Mouse (Mus musculus) myocyte (in vitro differentiated cells): ENCODE measurements at regions not wholly inside any gene's neighbourhood (a gene's known extent, or its start where the extent isn't known, plus 50 kb on each side); places are given as distances from the start of the nearest gene placed in this dataset.

ENCODE experiments used
- H3K27me3 ChIP-seq: one replicate; pipeline ENCODE4 v1.6.1; 2011; ENCODE audit not compliant: control insufficient read depth, insufficient read depth, insufficient read length
- H3K36me3 ChIP-seq: one replicate; pipeline ENCODE4 v1.6.1; 2011; ENCODE audit not compliant: control insufficient read depth, insufficient read depth
- H3K4me2 ChIP-seq: one replicate; pipeline ENCODE4 v1.6.1; 2011; ENCODE audit warnings: low read depth, control low read depth
- H3K4me3 ChIP-seq: one replicate; pipeline ENCODE4 v1.5.1; 2011; ENCODE audit warnings: mild to moderate bottlenecking, control low read depth, moderate library complexity
- H3K79me2 ChIP-seq: one replicate; pipeline ENCODE4 v1.6.1; 2011; ENCODE audit not compliant: control insufficient read depth, insufficient read depth
- H3ac ChIP-seq: one replicate; pipeline ENCODE4 v1.6.1; 2011; ENCODE audit not compliant: control insufficient read depth, insufficient read length
- CEBPB ChIP-seq: IDR thresholded peaks from 2 replicates; pipeline ENCODE4 v1.6.1; 2011; ENCODE audit warnings: mild to moderate bottlenecking, moderate library complexity; ENCODE audit not compliant: poor library complexity, insufficient read depth, severe bottlenecking
- E2F4 ChIP-seq: IDR thresholded peaks from one replicate; pipeline ENCODE4 v1.6.1; 2011; ENCODE audit warnings: mild to moderate bottlenecking, control low read depth, moderate library complexity; ENCODE audit not compliant: insufficient read depth
- MAX ChIP-seq: IDR thresholded peaks from one replicate; pipeline ENCODE4 v1.6.1; 2011; ENCODE audit warnings: low read depth, mild to moderate bottlenecking, control low read depth
- MYOD1 ChIP-seq, 3 experiments: IDR thresholded peaks; one replicate each; pipeline ENCODE4 v1.6.1; 2011; ENCODE audit warnings: control low read depth in 2 of 3, low read depth in 2 of 3, mild to moderate bottlenecking in 2 of 3, moderate library complexity in 1 of 3; ENCODE audit not compliant: insufficient read length in 2 of 3, control insufficient read depth in 1 of 3
- MYOG ChIP-seq, 3 experiments: IDR thresholded peaks; one replicate each; pipeline ENCODE4 v1.6.1; 2011; ENCODE audit warnings: control low read depth in 2 of 3, low read depth in 2 of 3, mild to moderate bottlenecking in 2 of 3; ENCODE audit not compliant: insufficient read length in 2 of 3, control insufficient read depth in 1 of 3, insufficient read depth in 1 of 3
- POLR2A ChIP-seq: IDR thresholded peaks from one replicate; pipeline ENCODE4 v1.6.1; 2011; ENCODE audit warnings: low read depth, mild to moderate bottlenecking, control low read depth, moderate library complexity; ENCODE audit not compliant: insufficient read length
- POLR2AphosphoS2 ChIP-seq: IDR thresholded peaks from one replicate; pipeline ENCODE4 v1.6.1; 2011; ENCODE audit warnings: low read depth, control low read depth; ENCODE audit not compliant: insufficient read length
- REST ChIP-seq: IDR thresholded peaks from one replicate; pipeline ENCODE4 v1.6.1; 2011; ENCODE audit warnings: mild to moderate bottlenecking, control low read depth, moderate library complexity; ENCODE audit not compliant: insufficient read depth, insufficient read length
- SRF ChIP-seq: IDR thresholded peaks from one replicate; pipeline ENCODE4 v1.6.1; 2011; ENCODE audit warnings: low read depth; ENCODE audit not compliant: control insufficient read depth, insufficient read length
- TCF12 ChIP-seq: IDR thresholded peaks from one replicate; pipeline ENCODE4 v1.6.1; 2011; ENCODE audit warnings: mild to moderate bottlenecking, control low read depth; ENCODE audit not compliant: poor library complexity, insufficient read depth, severe bottlenecking
- TCF3 ChIP-seq: IDR thresholded peaks from one replicate; pipeline ENCODE4 v1.6.1; 2011; ENCODE audit warnings: low read depth, control low read depth; ENCODE audit not compliant: insufficient read length
- USF1 ChIP-seq: IDR thresholded peaks from one replicate; pipeline ENCODE4 v1.6.1; 2011; ENCODE audit warnings: low read depth, mild to moderate bottlenecking, control low read depth, moderate library complexity

GRCm38 (mm10) chr17:92159325-92159724 lies 1039.5 kb upstream of the Adcyap1 start:
- H3K36me3 ChIP-seq, result no peaks in the 10 kb centered on the region
- H3K4me2 ChIP-seq, result no peak overlapping the region
- no peak overlapping the region for H3ac ChIP-seq
- no peak for TF ChIP-seq POLR2AphosphoS2
- TF ChIP-seq REST, result no peak
- TF ChIP-seq SRF, result no peak
- no peak for TF ChIP-seq TCF12
- TF ChIP-seq USF1, result no peak
- H3K79me2 ChIP-seq, result no peaks in the 10 kb centered on the region
- H3K4me3 ChIP-seq, result no peak overlapping the region
- H3K27me3 ChIP-seq, result no peaks in the 10 kb centered on the region

- H3K4me3 ChIP-seq, result no peak overlapping the region
- no peaks in the 10 kb centered on the region for H3K36me3 ChIP-seq
- H3K79me2 ChIP-seq, result no peaks in the 10 kb centered on the region
- H3K27me3 ChIP-seq, result no peaks in the 10 kb centered on the region
- no peak for TF ChIP-seq USF1
- no peak for TF ChIP-seq MAX
- TF ChIP-seq MYOD1 (IDR thresholded peaks at IDR 0.05; ENCODE audit: control insufficient read depth in 1 of 3, insufficient read length in 2 of 3, low read depth in 2 of 3), result peak in 2 of 3 experiments; percentile 35 to 50
- no peak for TF ChIP-seq TCF12
- no peak for TF ChIP-seq CEBPB
- TF ChIP-seq MYOG (IDR thresholded peaks at IDR 0.05; ENCODE audit: control insufficient read depth in 1 of 3, insufficient read depth in 1 of 3, insufficient read length in 2 of 3, low read depth in 2 of 3), result peak in 1 of 3 experiments; percentile 13
- no peak overlapping the region for H3ac ChIP-seq
- no peak overlapping the region for H3K4me2 ChIP-seq
These were observed 1013.1 kb upstream of the Adcyap1 start for GRCm38 (mm10) chr17:92185740-92186139.

GRCm38 (mm10) chr17:92210730-92211129 lies 988.1 kb upstream of the Adcyap1 start:
- Histone ChIP-seq H3K27me3 (no peaks in the 10 kb centered on the region), H3K4me2 (no peak overlapping the region), H3K4me3 (no peak overlapping the region), H3K36me3 (no peaks in the 10 kb centered on the region), H3K79me2 (no peaks in the 10 kb centered on the region), H3ac (no peak overlapping the region)
- no peak for TF ChIP-seq USF1
- TF ChIP-seq MYOG (IDR thresholded peaks at IDR 0.05; ENCODE audit: control insufficient read depth in 1 of 3, insufficient read depth in 1 of 3, insufficient read length in 2 of 3, low read depth in 2 of 3), result no peak
- no peak for TF ChIP-seq POLR2A
- TF ChIP-seq MYOD1 (IDR thresholded peaks at IDR 0.05; ENCODE audit: control insufficient read depth in 1 of 3, insufficient read length in 2 of 3, low read depth in 2 of 3), result no peak
- TF ChIP-seq REST, result no peak
- no peak for TF ChIP-seq TCF12
- TF ChIP-seq CEBPB, result no peak
- no peak for TF ChIP-seq MAX
- no peak for TF ChIP-seq TCF3
- no peak for TF ChIP-seq E2F4
- TF ChIP-seq SRF, result no peak
- no peak for TF ChIP-seq POLR2AphosphoS2

- no peaks in the 10 kb centered on the region for H3K27me3 ChIP-seq
- no peak overlapping the region for H3K4me3 ChIP-seq
- H3K4me2 ChIP-seq, result no peak overlapping the region
- TF ChIP-seq POLR2A (no peak), TCF12 (no peak), MYOD1 (IDR thresholded peaks at IDR 0.05; ENCODE audit: control insufficient read depth in 1 of 3, insufficient read length in 2 of 3, low read depth in 2 of 3) (no peak), TCF3 (no peak), CEBPB (no peak), USF1 (no peak), POLR2AphosphoS2 (no peak), E2F4 (no peak), MYOG (IDR thresholded peaks at IDR 0.05; ENCODE audit: control insufficient read depth in 1 of 3, insufficient read depth in 1 of 3, insufficient read length in 2 of 3, low read depth in 2 of 3) (no peak), REST (no peak), MAX (no peak), SRF (no peak)
- no peak overlapping the region for H3ac ChIP-seq
- H3K79me2 ChIP-seq, result no peaks in the 10 kb centered on the region
- no peaks in the 10 kb centered on the region for H3K36me3 ChIP-seq
These were observed 982.4 kb upstream of the Adcyap1 start for GRCm38 (mm10) chr17:92216464-92216863.
